Mouse (Mus musculus): ENCODE measurements around the gene Rbm41. TPM values are rescaled to one million over a fixed set of nuclear protein-coding genes. Genes with fewer than 3 reads are reported as not detected.

Rbm41 gene
- 13.4 TPM for polyA plus RNA-seq (2017; shearing (Covaris generic))

DNA sequence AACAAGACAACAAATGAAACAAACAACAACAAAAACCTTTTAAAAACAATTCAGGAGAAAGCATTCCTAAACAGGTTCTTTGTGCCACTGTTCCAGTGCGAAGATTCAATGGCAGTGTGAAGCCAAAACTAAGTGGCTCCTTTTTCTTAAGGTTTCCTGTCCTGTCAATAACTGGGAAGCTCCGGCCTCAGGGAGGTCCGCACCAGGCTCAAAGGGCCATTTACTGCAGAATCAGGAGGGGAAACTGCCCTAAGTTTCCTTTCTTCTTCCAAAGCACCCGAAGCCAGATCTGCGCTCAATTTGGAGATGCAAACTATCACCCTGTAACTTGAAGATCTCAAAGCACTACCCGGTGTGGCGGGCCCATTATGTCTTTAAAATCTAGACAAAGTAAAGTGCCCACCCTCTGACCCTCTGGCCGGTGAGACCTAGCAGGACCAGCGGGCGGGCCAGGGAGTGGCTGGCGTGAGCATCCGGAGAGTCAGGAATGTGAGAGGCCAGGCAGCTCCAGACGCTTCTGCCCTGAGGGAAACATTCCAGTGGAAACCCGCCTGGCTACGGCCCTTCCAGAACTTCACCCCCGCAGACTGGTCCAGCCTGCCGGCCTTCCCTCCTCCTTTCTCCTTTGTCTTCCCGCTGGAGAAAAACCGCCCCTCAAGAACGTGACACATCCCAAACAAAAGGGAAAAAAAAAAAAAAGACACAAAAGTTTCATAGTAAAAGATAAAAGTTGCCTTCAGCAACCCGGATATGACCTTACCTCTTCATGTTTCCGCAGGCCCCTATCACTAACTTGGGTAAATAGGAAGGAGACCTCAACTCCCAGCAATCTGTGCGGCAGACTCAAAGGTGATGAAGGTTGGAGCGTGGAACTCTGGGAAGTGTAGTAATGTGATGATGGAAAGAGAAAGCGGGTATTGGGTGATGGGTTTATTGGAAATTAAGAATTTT, at the start of gene Rbm41:
TSS of gene Rbm41 (minus strand) at position 856 of the 951 bp plus-strand sequence.

DNA sequence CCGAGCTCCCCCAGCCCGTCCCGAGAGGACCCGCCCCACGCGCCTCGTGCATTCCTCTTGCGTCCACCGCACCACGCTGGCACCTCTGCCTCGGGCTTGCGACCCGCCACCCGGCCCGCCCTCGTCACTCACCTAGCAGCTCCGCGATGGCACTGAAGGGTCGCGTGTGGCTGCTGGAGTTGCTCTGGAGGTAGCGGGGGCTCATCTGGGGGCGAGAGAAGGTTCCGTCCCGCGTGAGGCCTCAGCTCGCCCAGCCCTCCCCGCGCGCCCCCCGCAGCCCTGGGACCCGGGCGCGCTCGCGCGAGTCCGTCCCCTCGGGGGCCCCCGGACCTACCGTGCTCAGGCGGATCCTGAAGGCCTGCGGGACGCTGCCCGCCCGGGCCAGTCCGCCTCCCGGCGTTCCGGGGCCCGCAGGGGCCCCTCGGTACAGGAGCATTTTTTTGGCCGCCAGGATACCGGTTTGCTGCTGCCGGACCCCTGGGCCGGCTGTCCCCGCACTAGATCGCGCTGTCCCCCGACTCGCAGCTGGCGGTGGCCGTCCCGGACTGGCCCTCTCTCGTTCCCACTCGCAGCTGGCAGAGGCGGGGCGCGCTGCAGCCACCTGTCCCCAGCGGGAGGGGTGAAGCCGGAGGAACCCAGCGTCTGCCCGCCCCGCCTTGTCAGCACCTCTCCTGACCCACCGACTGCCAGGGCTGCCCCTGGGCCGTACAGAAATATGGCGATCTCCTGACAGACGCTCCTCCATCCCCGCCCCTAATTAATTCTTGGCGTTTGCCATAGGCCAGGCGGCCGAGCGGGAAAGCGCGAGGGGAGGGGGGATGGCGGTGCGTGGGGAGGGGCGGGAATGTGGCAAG, 127.2 kb downstream of the Rbm41 start, which contains the start of gene Morc4:
TSS of gene Morc4 (minus strand) at position 740 of the 854 bp plus-strand sequence.

Other genes with a start within 250 kb of the Rbm41 start
- gene Ripply1, start 216.2 kb downstream of the Rbm41 start, polyA plus RNA-seq (2017; shearing (Covaris generic)): not detected
- gene Cldn2, start 197.8 kb downstream of the Rbm41 start, polyA plus RNA-seq (2017; shearing (Covaris generic)): not detected
- 0.11 TPM for gene Morc4, start 126.9 kb downstream of the Rbm41 start, polyA plus RNA-seq (2017; shearing (Covaris generic))
- gene Nup62cl, start 64.1 kb upstream of the Rbm41 start, polyA plus RNA-seq (2017; shearing (Covaris generic)): not detected
- gene Pih1h3b, start 64.3 kb upstream of the Rbm41 start, polyA plus RNA-seq (2017; shearing (Covaris generic)): not detected

Data from activated CD4-positive, CD25-positive, alpha-beta regulatory T cell, adult 9 weeks (primary cell).